Mouse (Mus musculus): ENCODE measurements around the gene 2410004B18Rik.

Gene 2410004B18Rik

GRCm38 (mm10) chr3:145937505-145938404 lies at the start of gene 2410004B18Rik:
TSS of gene 2410004B18Rik (plus strand) at chr3:145938014.
- WGBS, result 1% methylated on average over 62 of the region's 70 CpGs

- 75% methylated on average over 18 of the region's 18 CpGs for WGBS
Observed at GRCm38 (mm10) chr3:145890346-145891132, 47.3 kb upstream of the 2410004B18Rik start.

GRCm38 (mm10) chr3:145892451-145892850 lies 45.4 kb upstream of the 2410004B18Rik start:
- 82% methylated on average over 3 of the region's 3 CpGs for WGBS

GRCm38 (mm10) chr3:145894131-145894530 lies 43.7 kb upstream of the 2410004B18Rik start:
- WGBS, result 80% methylated on average over 12 of the region's 12 CpGs

GRCm38 (mm10) chr3:145897749-145898148 lies 40.1 kb upstream of the 2410004B18Rik start:
- WGBS, result 75% methylated on average over 11 of the region's 11 CpGs

GRCm38 (mm10) chr3:145899832-145900231 lies 38.0 kb upstream of the 2410004B18Rik start:
- whole genome bisulfite sequencing, result 70% methylated on average over 8 of the region's 8 CpGs

GRCm38 (mm10) chr3:145903530-145903929 lies 34.3 kb upstream of the 2410004B18Rik start:
- WGBS, result 85% methylated on average over 8 of the region's 8 CpGs

GRCm38 (mm10) chr3:145904850-145905776 lies 32.7 kb upstream of the 2410004B18Rik start:
- 44% methylated on average over 22 of the region's 22 CpGs for WGBS

GRCm38 (mm10) chr3:145906582-145906981 lies 31.2 kb upstream of the 2410004B18Rik start:
- 95% methylated on average over 9 of the region's 9 CpGs for WGBS

- 88% methylated on average over 7 of the region's 7 CpGs for WGBS
Observed at GRCm38 (mm10) chr3:145912512-145912911, 25.3 kb upstream of the 2410004B18Rik start.

GRCm38 (mm10) chr3:145913263-145913662 lies 24.6 kb upstream of the 2410004B18Rik start:
- WGBS, result 86% methylated on average over 6 of the region's 6 CpGs

- whole genome bisulfite sequencing, result 82% methylated on average over 7 of the region's 7 CpGs
Observed at GRCm38 (mm10) chr3:145913942-145914341, 23.9 kb upstream of the 2410004B18Rik start.

GRCm38 (mm10) chr3:145916374-145916773 lies 21.4 kb upstream of the 2410004B18Rik start:
- WGBS, result 86% methylated on average over 5 of the region's 5 CpGs

- 87% methylated on average over 4 of the region's 4 CpGs for WGBS
Observed at GRCm38 (mm10) chr3:145916826-145917225, 21.0 kb upstream of the 2410004B18Rik start.

GRCm38 (mm10) chr3:145922019-145922854 lies 15.6 kb upstream of the 2410004B18Rik start, which contains the start of gene Bcl10:
TSS of gene Bcl10 (plus strand) at chr3:145922804.
- WGBS, result 46% methylated on average over 11 of the region's 11 CpGs

GRCm38 (mm10) chr3:145922971-145923370 lies 14.8 kb upstream of the 2410004B18Rik start:
- WGBS, result 51% methylated on average over 3 of the region's 3 CpGs

- under 1% methylated on average over 58 of the region's 58 CpGs for WGBS
Observed at GRCm38 (mm10) chr3:145923874-145924577, 13.8 kb upstream of the 2410004B18Rik start.

- WGBS, result 3% methylated on average over 39 of the region's 39 CpGs
Observed at GRCm38 (mm10) chr3:145924649-145925337, 13.0 kb upstream of the 2410004B18Rik start.

- 63% methylated on average over 5 of the region's 5 CpGs for WGBS
Observed at GRCm38 (mm10) chr3:145925506-145925905, 12.3 kb upstream of the 2410004B18Rik start.

Measured in cerebral cortex, adult 2 months (tissue).